Comparison of ENCODE assay signal across 8 mouse cellular contexts in genomic region chr15:97767280-97768186, GRCm38 (mm10). TPM values are rescaled to one million over a fixed set of nuclear protein-coding genes. Genes with fewer than 3 reads are reported as not detected.
DNase-seq lines count a peak whose midpoint lies in the region; ATAC-seq and TF ChIP-seq lines count a peak whose summit lies in the region.

Gene Rapgef3, minus strand, starts transcription at chr15:97767972.

- peak within 1 kb of the TSS; percentile 100 for H3K27ac ChIP-seq in brown adipose tissue, adult 24 weeks (replicated peaks; ENCODE audit: low read depth, low read length)
- H3K27ac ChIP-seq in forebrain, embryonic 15.5 days (replicated peaks), result peak within 1 kb of the TSS; percentile 42
- peak within 1 kb of the TSS; percentile 57 for H3K27ac ChIP-seq in lung, embryonic 15.5 days
- peak within 1 kb of the TSS; percentile 81 for H3K27ac ChIP-seq in olfactory bulb, adult 2 months (ENCODE audit: insufficient read depth, low read depth, low read length)

- H3K36me3 ChIP-seq in E14TG2a.4 (ENCODE audit: insufficient read depth, low read length), result no peaks in the 10 kb centered on the region
- H3K36me3 ChIP-seq in forebrain, embryonic 15.5 days, result no peaks in the 10 kb centered on the region
- H3K36me3 ChIP-seq in lung, embryonic 15.5 days, result no peaks in the 10 kb centered on the region

- H3K4me1 ChIP-seq in E14TG2a.4 (replicated peaks; ENCODE audit: low read depth, low read length), result peaks cover 67% of the 10 kb centered on the region
- H3K4me1 ChIP-seq in brown adipose tissue, adult 24 weeks (ENCODE audit: control insufficient read depth, insufficient read depth, insufficient read length, low read length), result peaks cover 9% of the 10 kb centered on the region
- H3K4me1 ChIP-seq in forebrain, embryonic 15.5 days, result peaks cover 32% of the 10 kb centered on the region
- peaks cover 53% of the 10 kb centered on the region for H3K4me1 ChIP-seq in lung, embryonic 15.5 days
- H3K4me1 ChIP-seq in olfactory bulb, adult 2 months (ENCODE audit: control insufficient read depth, insufficient read depth, low read length), result peaks cover 40% of the 10 kb centered on the region

- peak within 1 kb of the TSS; percentile 91 for H3K4me2 ChIP-seq in forebrain, embryonic 15.5 days (replicated peaks)
- H3K4me2 ChIP-seq in lung, embryonic 15.5 days, result peak within 1 kb of the TSS; percentile 81

- ATAC-seq in forebrain, embryonic 15.5 days (replicated peaks), result peak; percentile 83
- peak; percentile 88 for ATAC-seq in lung, embryonic 15.5 days (ENCODE audit: borderline replicate concordance, extremely low read depth, low FRiP score, low TSS enrichment)

- under 1% methylated on average over 44 of the region's 44 CpGs for WGBS in forebrain, embryonic 15.5 days
- under 1% methylated on average over 43 of the region's 44 CpGs for WGBS in lung, embryonic 15.5 days
- WGBS in olfactory bulb, adult 2 months, result under 1% methylated on average over 44 of the region's 44 CpGs

- TF ChIP-seq CTCF in E14TG2a.4 (conservative IDR thresholded peaks at IDR 0.05; ENCODE audit: low read length), result peak; percentile 26
- peak; percentile 56; the same call in 1 of the 2 replicates for TF ChIP-seq CTCF in olfactory bulb, adult 2 months (IDR thresholded peaks at IDR 0.05; ENCODE audit: insufficient read depth, low read depth, low read length)

- TF ChIP-seq POLR2A in olfactory bulb, adult 2 months (IDR thresholded peaks at IDR 0.05; ENCODE audit: insufficient read depth, low read depth, low read length), result no peak; the same call in 1 of the 2 replicates

- DNase-seq in heart, postnatal 25 days (ENCODE audit: low spot score), result peak; percentile 89
- DNase-seq in layer of hippocampus, adult 18-20 months (ENCODE audit: low spot score in 2 of 2), result peak; percentile 63 to 79
- DNase-seq in thymus, postnatal 10 days (ENCODE audit: low spot score in 2 of 2), result peak; percentile 88 to 90

- no peaks in the 10 kb centered on the region for H3K9me3 ChIP-seq in E14TG2a.4 (ENCODE audit: low read length)
- H3K9me3 ChIP-seq in forebrain, embryonic 15.5 days, result no peaks in the 10 kb centered on the region
- H3K9me3 ChIP-seq in lung, embryonic 15.5 days, result no peaks in the 10 kb centered on the region

- H3K9ac ChIP-seq in forebrain, embryonic 15.5 days (replicated peaks), result peak within 1 kb of the TSS; percentile 41
- peak within 1 kb of the TSS; percentile 51 for H3K9ac ChIP-seq in lung, embryonic 15.5 days

- peaks cover 57% of the 10 kb centered on the region for H3K27me3 ChIP-seq in E14TG2a.4 (ENCODE audit: insufficient read depth, low read length)
- peaks cover 21% of the 10 kb centered on the region for H3K27me3 ChIP-seq in forebrain, embryonic 15.5 days
- H3K27me3 ChIP-seq in lung, embryonic 15.5 days, result no peaks in the 10 kb centered on the region; the same call in 1 of the 2 replicates

- peak within 1 kb of the TSS; percentile 79 for H3K4me3 ChIP-seq in E14TG2a.4 (replicated peaks; ENCODE audit: low read length)
- peak within 1 kb of the TSS; percentile 93 for H3K4me3 ChIP-seq in brown adipose tissue, adult 24 weeks (ENCODE audit: insufficient read depth, low read depth, low read length)
- peak within 1 kb of the TSS; percentile 46 for H3K4me3 ChIP-seq in forebrain, embryonic 15.5 days
- H3K4me3 ChIP-seq in lung, embryonic 15.5 days, result peak within 1 kb of the TSS; percentile 51
- H3K4me3 ChIP-seq in olfactory bulb, adult 2 months (ENCODE audit: insufficient read depth, low read depth, low read length), result peak within 1 kb of the TSS; percentile 58

- intact Hi-C loops in heart, postnatal 25 days (cut with DNase I), result loop anchor here (2.0 kb wide), 1 partner anchor 49 kb away; no protein-coding TSS in a partner anchor

RNA-seq across cellular contexts. Expression of gene Rapgef3, which starts in this region (rescaled TPM):
- polyA plus RNA-seq in brown adipose tissue, adult 24 weeks (2012; ENCODE audit: insufficient read depth, insufficient read length, missing spikeins), result 6.1 and 6.6 TPM in 2 replicates
- polyA plus RNA-seq in forebrain, embryonic 15.5 days (2015; fragmentation: Nextera tagmentation; extraction: Ambion mirVana), result 8.6 and 9.0 TPM in 2 replicates
- total RNA-seq in heart, postnatal 25 days (2021), result 10 to 100 TPM; 20.7 to 26.5 TPM
- 10 to 100 TPM; 50.0 to 52.0 TPM for total RNA-seq in layer of hippocampus, adult 18-20 months (2021)
- 21.1 and 23.4 TPM in 2 replicates for polyA plus RNA-seq in lung, embryonic 15.5 days (2015; fragmentation: Nextera tagmentation; extraction: Ambion mirVana)
- polyA plus RNA-seq in olfactory bulb, adult 2 months (2012; ENCODE audit: insufficient read depth, insufficient read length, low replicate concordance, missing spikeins), result not detected in 2 replicates

Comparison
In these comparisons a context has a peak if more than half of its experiments do, and no peak if none do; other contexts are left out.
1. Peak in every context shown above with its lines: DNase-seq, ATAC-seq, H3K4me3 ChIP-seq and H3K27ac ChIP-seq.
2. H3K27ac ChIP-seq: peak in every context shown above with its lines; median percentile 100 in brown adipose tissue, adult 24 weeks; 81 in olfactory bulb, adult 2 months; 57 in lung, embryonic 15.5 days; 42 in forebrain, embryonic 15.5 days.